Mouse (Mus musculus): ENCODE measurements around the gene Trim13. TPM values are rescaled to one million over a fixed set of nuclear protein-coding genes. Genes with fewer than 3 reads are reported as not detected.
A peak's percentile ranks its signal among the peaks of the same experiment; 100 is the strongest.

Gene Trim13
- total and polyA plus RNA-seq, 2 experiments from 2014 or later, result 17.0 to 33.6 TPM

GRCm38 (mm10) chr14:61645547-61645946, 47.5 kb downstream of the Trim13 start:
- Histone ChIP-seq H3K4me1 (ENCODE audit: insufficient read depth, low read length) (no peaks in the 10 kb centered on the region), H3K9ac (replicated peaks; ENCODE audit: low read length, poor library complexity, severe bottlenecking) (no peak overlapping the region), H3K27ac (ENCODE audit: low read depth, low read length) (no peak overlapping the region), H3K36me3 (ENCODE audit: insufficient read depth, low read length) (no peaks in the 10 kb centered on the region), H3K27me3 (ENCODE audit: insufficient read depth, low read length) (no peaks in the 10 kb centered on the region), H3K4me2 (ENCODE audit: low read depth, low read length, poor library complexity, severe bottlenecking) (no peak overlapping the region), H3K4me3 (ENCODE audit: low read depth, low read length) (no peak overlapping the region), H3K9me3 (ENCODE audit: low read length) (no peaks in the 10 kb centered on the region)
- ATAC-seq (ENCODE audit: low FRiP score) (no peak), DNase-seq (ENCODE audit: low spot score) (no peak)
- TF ChIP-seq CTCF (IDR thresholded peaks at IDR 0.05), result no peak
- 73% methylated on average over 1 of the region's 1 CpGs for WGBS

- H3K27me3 ChIP-seq (ENCODE audit: insufficient read depth, low read length), result no peaks in the 10 kb centered on the region
- no peaks in the 10 kb centered on the region for H3K9me3 ChIP-seq (ENCODE audit: low read length)
- H3K27ac ChIP-seq (ENCODE audit: low read depth, low read length), result peak overlapping the region; percentile 74; the same call in 1 of the 2 replicates
- DNase-seq (ENCODE audit: low spot score) (peak; percentile 61), ATAC-seq (ENCODE audit: low FRiP score) (no peak)
- H3K4me2 ChIP-seq (ENCODE audit: low read depth, low read length, poor library complexity, severe bottlenecking), result peak overlapping the region; percentile 93
- H3K36me3 ChIP-seq (ENCODE audit: insufficient read depth, low read length), result no peaks in the 10 kb centered on the region
- peak overlapping the region; percentile 67 for H3K9ac ChIP-seq (replicated peaks; ENCODE audit: low read length, poor library complexity, severe bottlenecking)
- H3K4me1 ChIP-seq (ENCODE audit: insufficient read depth, low read length), result no peaks in the 10 kb centered on the region
- no peak for TF ChIP-seq CTCF (IDR thresholded peaks at IDR 0.05)
- under 1% methylated on average over 24 of the region's 24 CpGs for WGBS
- peak overlapping the region; percentile 83 for H3K4me3 ChIP-seq (ENCODE audit: low read depth, low read length)
These were observed 49.3 kb downstream of the Trim13 start for GRCm38 (mm10) chr14:61647182-61647880.

GRCm38 (mm10) chr14:61647881-61648684, 50.0 kb downstream of the Trim13 start:
- peak overlapping the region; percentile 74 for H3K27ac ChIP-seq (ENCODE audit: low read depth, low read length)
- 1% methylated on average over 76 of the region's 95 CpGs for WGBS
- H3K4me2 ChIP-seq (ENCODE audit: low read depth, low read length, poor library complexity, severe bottlenecking), result peak overlapping the region; percentile 93
- H3K4me3 ChIP-seq (ENCODE audit: low read depth, low read length), result peak overlapping the region; percentile 83
- H3K36me3 ChIP-seq (ENCODE audit: insufficient read depth, low read length), result no peaks in the 10 kb centered on the region
- H3K27me3 ChIP-seq (ENCODE audit: insufficient read depth, low read length), result no peaks in the 10 kb centered on the region
- H3K9ac ChIP-seq (replicated peaks; ENCODE audit: low read length, poor library complexity, severe bottlenecking), result peak overlapping the region; percentile 67
- no peaks in the 10 kb centered on the region for H3K4me1 ChIP-seq (ENCODE audit: insufficient read depth, low read length)
- no peak for TF ChIP-seq CTCF (IDR thresholded peaks at IDR 0.05)
- ATAC-seq (ENCODE audit: low FRiP score) (peak; percentile 68), DNase-seq (ENCODE audit: low spot score) (peak; percentile 27)
- no peaks in the 10 kb centered on the region for H3K9me3 ChIP-seq (ENCODE audit: low read length)

GRCm38 (mm10) chr14:61648685-61649504, 50.8 kb downstream of the Trim13 start:
- DNase-seq (ENCODE audit: low spot score) (peak; percentile 98), ATAC-seq (ENCODE audit: low FRiP score) (peak; percentile 95)
- peak overlapping the region; percentile 93 for H3K4me2 ChIP-seq (ENCODE audit: low read depth, low read length, poor library complexity, severe bottlenecking)
- no peaks in the 10 kb centered on the region for H3K9me3 ChIP-seq (ENCODE audit: low read length)
- H3K9ac ChIP-seq (replicated peaks; ENCODE audit: low read length, poor library complexity, severe bottlenecking), result peak overlapping the region; percentile 67
- 3% methylated on average over 62 of the region's 62 CpGs for WGBS
- H3K27me3 ChIP-seq (ENCODE audit: insufficient read depth, low read length), result no peaks in the 10 kb centered on the region
- TF ChIP-seq CTCF (IDR thresholded peaks at IDR 0.05), result no peak
- H3K27ac ChIP-seq (ENCODE audit: low read depth, low read length), result peak overlapping the region; percentile 74
- H3K4me3 ChIP-seq (ENCODE audit: low read depth, low read length), result peak overlapping the region; percentile 83
- no peaks in the 10 kb centered on the region for H3K4me1 ChIP-seq (ENCODE audit: insufficient read depth, low read length)
- H3K36me3 ChIP-seq (ENCODE audit: insufficient read depth, low read length), result no peaks in the 10 kb centered on the region

GRCm38 (mm10) chr14:61650291-61650960, 52.4 kb downstream of the Trim13 start:
- ATAC-seq (ENCODE audit: low FRiP score), result no peak
- DNase-seq (ENCODE audit: low spot score), result peak; percentile 64
- no peaks in the 10 kb centered on the region for H3K4me1 ChIP-seq (ENCODE audit: insufficient read depth, low read length)
- no peak overlapping the region for H3K4me2 ChIP-seq (ENCODE audit: low read depth, low read length, poor library complexity, severe bottlenecking)
- H3K27me3 ChIP-seq (ENCODE audit: insufficient read depth, low read length), result no peaks in the 10 kb centered on the region
- no peaks in the 10 kb centered on the region for H3K9me3 ChIP-seq (ENCODE audit: low read length)
- no peak overlapping the region for H3K4me3 ChIP-seq (ENCODE audit: low read depth, low read length)
- H3K27ac ChIP-seq (ENCODE audit: low read depth, low read length), result no peak overlapping the region
- TF ChIP-seq CTCF (IDR thresholded peaks at IDR 0.05), result peak; percentile 83
- WGBS, result 42% methylated on average over 9 of the region's 9 CpGs
- no peaks in the 10 kb centered on the region for H3K36me3 ChIP-seq (ENCODE audit: insufficient read depth, low read length)
- H3K9ac ChIP-seq (replicated peaks; ENCODE audit: low read length, poor library complexity, severe bottlenecking), result no peak overlapping the region

MicroRNAs within 50 kb of the gene (microRNA counts, 519-probe panel; counts per million panel counts)
- microRNA mmu-miR-15a, result 5,058 counts per million, percentile 91 among the panel's probes with 10 or more counts
- 5,949 counts per million, percentile 96 among the panel's probes with 10 or more counts for microRNA mmu-miR-16

Small RNA genes lying within 50 kb of the gene (microRNA-seq; reads per million reads assigned to microRNA genes)
- gene Mir15a (ENCODE audit: borderline number of aligned reads), result 3,432 reads per million, percentile 85 among the genes with 10 or more reads in this experiment
- 2,547 reads per million, percentile 82 among the genes with 10 or more reads in this experiment for gene Mir16-1 (ENCODE audit: borderline number of aligned reads)

Other genes starting within 250 kb of the Trim13 start
- gene Ebpl, start 237.8 kb upstream of the Trim13 start, total RNA-seq (2014; rRNA removed), result 3.4 and 4.2 TPM in 2 replicates
- 8.8 and 9.0 TPM in 2 replicates for gene Ebpl, start 237.8 kb upstream of the Trim13 start, polyA plus RNA-seq (2015; fragmentation: Nextera tagmentation; extraction: Ambion mirVana)
- 34.4 and 55.8 TPM in 2 replicates for gene Kpna3, start 158.4 kb upstream of the Trim13 start, total RNA-seq (2014; rRNA removed)
- gene Kpna3, start 158.4 kb upstream of the Trim13 start, polyA plus RNA-seq (2015; fragmentation: Nextera tagmentation; extraction: Ambion mirVana), result 55.7 and 56.7 TPM in 2 replicates
- 37.4 and 44.3 TPM in 2 replicates for gene Spryd7, start 41.4 kb upstream of the Trim13 start, total RNA-seq (2014; rRNA removed)
- gene Spryd7, start 41.4 kb upstream of the Trim13 start, polyA plus RNA-seq (2015; fragmentation: Nextera tagmentation; extraction: Ambion mirVana), result 66.9 and 67.0 TPM in 2 replicates
- 4.1 and 4.4 TPM in 2 replicates for gene Kcnrg, start 9.2 kb downstream of the Trim13 start, total RNA-seq (2014; rRNA removed)
- 2.2 and 2.5 TPM in 2 replicates for gene Kcnrg, start 9.2 kb downstream of the Trim13 start, polyA plus RNA-seq (2015; fragmentation: Nextera tagmentation; extraction: Ambion mirVana)